Mouse (Mus musculus) ES-Bruce4 (cell line): ENCODE results near the gene Olfr543.

ENCODE experiments used
- CTCF ChIP-seq: IDR thresholded peaks from one replicate; pipeline ENCODE4 v1.8.1; 2011; ENCODE audit warnings: low read depth, low read length
- POLR2A ChIP-seq: IDR thresholded peaks from one replicate; pipeline ENCODE4 v1.8.1; 2011; ENCODE audit warnings: low read length; ENCODE audit not compliant: insufficient read depth

- TF ChIP-seq POLR2A: no peak
- TF ChIP-seq CTCF: no peak
These were observed 35.0 kb upstream of the Olfr543 start for GRCm38 (mm10) chr7:102516261-102517050.
